In genomic region chr17:46680760-46681373, GRCm38 (mm10) we compare ENCODE assay signal across 8 mouse cellular contexts. TPM values are rescaled to one million over a fixed set of nuclear protein-coding genes. Genes with fewer than 3 reads are reported as not detected.
DNase-seq lines count a peak whose midpoint lies in the region; ATAC-seq and TF ChIP-seq lines count a peak whose summit lies in the region.

TSS of gene Klhdc3 (minus strand) at chr17:46680914.

- peak within 1 kb of the TSS; percentile 94 for H3K27ac ChIP-seq in heart, embryonic 11.5 days (ENCODE audit: low read depth, low read length)
- H3K27ac ChIP-seq in kidney, embryonic 16.5 days (ENCODE audit: low read length), result peak within 1 kb of the TSS; percentile 97
- H3K27ac ChIP-seq in liver, adult 2 months (replicated peaks; ENCODE audit: insufficient read depth, low read depth, low read length), result peak within 1 kb of the TSS; percentile 74

- H3K4me3 ChIP-seq in C2C12 (ENCODE audit: insufficient read depth, poor library complexity, severe bottlenecking) (peak within 1 kb of the TSS; percentile 91), myocyte (peak within 1 kb of the TSS; percentile 94)
- peak within 1 kb of the TSS; percentile 94 for H3K4me3 ChIP-seq in erythroblast, embryonic 14.5 days (replicated peaks)
- peak within 1 kb of the TSS; percentile 93 for H3K4me3 ChIP-seq in heart, embryonic 11.5 days (ENCODE audit: low read depth, low read length)
- peak within 1 kb of the TSS; percentile 91 for H3K4me3 ChIP-seq in kidney, embryonic 16.5 days (ENCODE audit: low read length)
- peak within 1 kb of the TSS; percentile 89 for H3K4me3 ChIP-seq in liver, adult 2 months (ENCODE audit: insufficient read depth, low read depth, low read length)

- H3ac ChIP-seq in C2C12 (ENCODE audit: control insufficient read depth, insufficient read length, low read depth), result peak within 1 kb of the TSS; percentile 68
- H3ac ChIP-seq in myocyte (ENCODE audit: control insufficient read depth, insufficient read length), result peak within 1 kb of the TSS; percentile 66

- no peak for TF ChIP-seq CTCF in C2C12 (IDR thresholded peaks at IDR 0.05; ENCODE audit: control insufficient read depth, insufficient read depth, insufficient read length)
- no peak for TF ChIP-seq CTCF in brain, embryonic 14.5 days (IDR thresholded peaks at IDR 0.05; ENCODE audit: borderline replicate concordance, extremely low read depth, insufficient read depth, insufficient read length)
- no peak for TF ChIP-seq CTCF in liver, adult 2 months (IDR thresholded peaks at IDR 0.05; ENCODE audit: low read depth, low read length)

- peak; percentile 93 for ATAC-seq in heart, embryonic 11.5 days (replicated peaks; ENCODE audit: insufficient number of reproducible peaks, low FRiP score, low TSS enrichment)
- ATAC-seq in kidney, embryonic 16.5 days (ENCODE audit: low FRiP score, low TSS enrichment), result peak; percentile 97

- H3K9me3 ChIP-seq in erythroblast, embryonic 14.5 days (ENCODE audit: control insufficient read depth, low read length), result no peaks in the 10 kb centered on the region
- no peaks in the 10 kb centered on the region for H3K9me3 ChIP-seq in heart, embryonic 11.5 days (replicated peaks; ENCODE audit: control insufficient read depth, low read length)
- H3K9me3 ChIP-seq in kidney, embryonic 16.5 days (ENCODE audit: low read length), result no peaks in the 10 kb centered on the region

- peak within 1 kb of the TSS; percentile 91 for H3K4me2 ChIP-seq in heart, embryonic 11.5 days
- peak within 1 kb of the TSS; percentile 75 for H3K4me2 ChIP-seq in kidney, embryonic 16.5 days (replicated peaks; ENCODE audit: low read depth, low read length)
- peak within 1 kb of the TSS; percentile 95 for H3K4me2 ChIP-seq in myocyte (ENCODE audit: low read depth)

- TF ChIP-seq POLR2A in brain, embryonic 14.5 days (IDR thresholded peaks at IDR 0.05; ENCODE audit: borderline replicate concordance, extremely low read depth, insufficient read depth, insufficient read length, poor library complexity, severe bottlenecking), result peak; percentile 44; the same call in 1 of the 2 replicates
- TF ChIP-seq POLR2A in liver, adult 2 months (IDR thresholded peaks at IDR 0.05; ENCODE audit: extremely low read depth, insufficient read depth, low read length), result peak; percentile 56; the same call in 1 of the 2 replicates
- peak; percentile 61 for TF ChIP-seq POLR2A in myocyte (IDR thresholded peaks at IDR 0.05; ENCODE audit: insufficient read length, low read depth)

- H3K27me3 ChIP-seq in C2C12 (ENCODE audit: control insufficient read depth, insufficient read depth, insufficient read length), result no peaks in the 10 kb centered on the region
- H3K27me3 ChIP-seq in erythroblast, embryonic 14.5 days (ENCODE audit: control insufficient read depth), result no peaks in the 10 kb centered on the region
- no peaks in the 10 kb centered on the region for H3K27me3 ChIP-seq in heart, embryonic 11.5 days (ENCODE audit: control insufficient read depth, insufficient read depth, low read length)
- H3K27me3 ChIP-seq in kidney, embryonic 16.5 days (ENCODE audit: insufficient read depth, low read length), result no peaks in the 10 kb centered on the region
- H3K27me3 ChIP-seq in liver, adult 2 months (ENCODE audit: control insufficient read depth, insufficient read depth, low read length), result no peaks in the 10 kb centered on the region
- H3K27me3 ChIP-seq in myocyte (ENCODE audit: control insufficient read depth, insufficient read depth, insufficient read length), result no peaks in the 10 kb centered on the region
- H3K27me3 ChIP-seq in splenic B cell, adult 2 months (ENCODE audit: control insufficient read depth, insufficient read depth, low read length, poor library complexity, severe bottlenecking), result no peaks in the 10 kb centered on the region

- H3K4me1 ChIP-seq in erythroblast, embryonic 14.5 days (ENCODE audit: control insufficient read depth), result peaks cover 47% of the 10 kb centered on the region
- peaks cover 28% of the 10 kb centered on the region for H3K4me1 ChIP-seq in heart, embryonic 11.5 days (ENCODE audit: control insufficient read depth, insufficient read depth, low read length)
- peaks cover 28% of the 10 kb centered on the region for H3K4me1 ChIP-seq in kidney, embryonic 16.5 days (ENCODE audit: insufficient read depth, low read length)
- peaks cover 11% of the 10 kb centered on the region for H3K4me1 ChIP-seq in liver, adult 2 months (ENCODE audit: control insufficient read depth, insufficient read depth, low read length)

- DNase-seq in brain, embryonic 14.5 days (ENCODE audit: low read depth), result peak; percentile 100
- peak; percentile 94 for DNase-seq in liver, adult 2 months (ENCODE audit: extremely low read depth, low read depth, low spot score)
- peak; percentile 99 for DNase-seq in splenic B cell, adult 2 months (ENCODE audit: low read depth, low spot score)

- peaks cover 19% of the 10 kb centered on the region for H3K79me3 ChIP-seq in C2C12 (ENCODE audit: low read depth)

- H3K79me2 ChIP-seq in C2C12 (ENCODE audit: control insufficient read depth, insufficient read depth), result peaks cover 47% of the 10 kb centered on the region
- peaks cover 7% of the 10 kb centered on the region; the same call in 1 of the 2 replicates for H3K79me2 ChIP-seq in liver, adult 2 months (ENCODE audit: control insufficient read depth, insufficient read depth, low read length)
- H3K79me2 ChIP-seq in myocyte (ENCODE audit: control insufficient read depth, insufficient read depth), result peaks cover 27% of the 10 kb centered on the region

- under 1% methylated on average over 49 of the region's 49 CpGs for WGBS in heart, embryonic 11.5 days (ENCODE audit: insufficient replicate concordance)
- under 1% methylated on average over 49 of the region's 49 CpGs for WGBS in kidney, embryonic 16.5 days
- under 1% methylated on average over 49 of the region's 49 CpGs for WGBS in liver, adult 2 months

- H3K36me3 ChIP-seq in C2C12 (ENCODE audit: control insufficient read depth, insufficient read depth) (peaks cover 45% of the 10 kb centered on the region), myocyte (ENCODE audit: control insufficient read depth, insufficient read depth) (peaks cover 23% of the 10 kb centered on the region)
- peaks cover 66% of the 10 kb centered on the region for H3K36me3 ChIP-seq in erythroblast, embryonic 14.5 days (ENCODE audit: control insufficient read depth)
- H3K36me3 ChIP-seq in heart, embryonic 11.5 days (ENCODE audit: control insufficient read depth, insufficient read depth, low read length), result peaks cover 42% of the 10 kb centered on the region
- H3K36me3 ChIP-seq in kidney, embryonic 16.5 days (ENCODE audit: insufficient read depth, low read length), result peaks cover 54% of the 10 kb centered on the region
- peaks cover 5% of the 10 kb centered on the region for H3K36me3 ChIP-seq in liver, adult 2 months (ENCODE audit: control insufficient read depth, insufficient read depth, low read length)
- peaks cover 3% of the 10 kb centered on the region for H3K36me3 ChIP-seq in splenic B cell, adult 2 months (ENCODE audit: control insufficient read depth, insufficient read depth, low read length, poor library complexity, severe bottlenecking)

- peak within 1 kb of the TSS; percentile 85 for H3K9ac ChIP-seq in heart, embryonic 11.5 days (ENCODE audit: low read depth, low read length)
- peak within 1 kb of the TSS; percentile 82 for H3K9ac ChIP-seq in kidney, embryonic 16.5 days (replicated peaks; ENCODE audit: low read length)
- peak within 1 kb of the TSS; percentile 89 for H3K9ac ChIP-seq in liver, adult 2 months (ENCODE audit: low read depth, low read length)

TF ChIP-seq in C2C12, 6 proteins besides CTCF, POLR2A, EP300 and RAD21:
- peak; percentile 32 for TF ChIP-seq CEBPB (IDR thresholded peaks at IDR 0.05; ENCODE audit: low read depth)
- TF ChIP-seq MAX (IDR thresholded peaks at IDR 0.05), result peak; percentile 10
- no peak for TF ChIP-seq FOSL1 (IDR thresholded peaks at IDR 0.05; ENCODE audit: insufficient read depth, low read length, poor library complexity, severe bottlenecking)

TF ChIP-seq in myocyte, 11 proteins besides CTCF, POLR2A, EP300 and RAD21:
- TF ChIP-seq TCF3 (IDR thresholded peaks at IDR 0.05; ENCODE audit: insufficient read length, low read depth) (no peak), POLR2AphosphoS2 (IDR thresholded peaks at IDR 0.05; ENCODE audit: insufficient read length, low read depth) (peak; percentile 48), CEBPB (IDR thresholded peaks at IDR 0.05; ENCODE audit: insufficient read depth, poor library complexity, severe bottlenecking) (0 out of 2 replicates have a peak, but pooled peaks have one; percentile 23), SRF (IDR thresholded peaks at IDR 0.05; ENCODE audit: control insufficient read depth, insufficient read length, low read depth) (no peak), USF1 (IDR thresholded peaks at IDR 0.05; ENCODE audit: low read depth) (peak; percentile 11)

RNA-seq across cellular contexts. Expression of gene Klhdc3, which starts in this region (rescaled TPM):
- 58.6 TPM for polyA plus RNA-seq in C2C12 (2012; fragmentation: generic; extraction: Trizol)
- 169 and 175 TPM in 2 replicates for polyA plus RNA-seq in brain, embryonic 14.5 days (2012; rRNA removed)
- polyA plus RNA-seq in erythroblast, embryonic 14.5 days (2012), result 21.0 and 23.8 TPM in 2 replicates
- 117 and 143 TPM in 2 replicates for polyA plus RNA-seq in heart, embryonic 11.5 days (2014; fragmentation: Nextera tagmentation; extraction: Ambion mirVana)
- polyA plus RNA-seq in kidney, embryonic 16.5 days (2015; fragmentation: Nextera tagmentation; extraction: Ambion mirVana), result 137 and 141 TPM in 2 replicates
- total RNA-seq in liver, adult 2 months (2014; rRNA removed), result 23.9 and 44.0 TPM in 2 replicates
- 68.8 and 74.6 TPM in 2 replicates for polyA plus RNA-seq in liver, adult 2 months (2012; rRNA removed)
- 128 TPM for polyA plus RNA-seq in myocyte (2012; fragmentation: generic; extraction: Trizol)

Comparison
In these comparisons a context has a peak if more than half of its experiments do, and no peak if none do; other contexts are left out.
1. Peak in every context shown above with its lines: DNase-seq, ATAC-seq, H3K4me3 ChIP-seq and H3K27ac ChIP-seq.